Mouse (Mus musculus) intestine, embryonic 15.5 days (tissue): ENCODE measurements at regions not wholly inside any gene's neighbourhood (a gene's known extent, or its start where the extent isn't known, plus 50 kb on each side); places are given as distances from the start of the nearest gene placed in this dataset.

Source experiments
- ATAC-seq: fragments of 200-750 bp; cut with Nextera tagmentation; 2 replicates; pipeline ENCODE4 v1.8.0; 2017; ENCODE audit warnings: moderate TSS enrichment, moderate library complexity
- H3K27ac ChIP-seq: fragments of 300-500 bp; sonication (generic); 2 replicates; pipeline ENCODE4 v1.5.1; 2015; ENCODE audit warnings: mild to moderate bottlenecking, inconsistent platforms
- H3K27me3 ChIP-seq: fragments of 300-500 bp; sonication (generic); replicated peaks from 2 replicates; pipeline ENCODE4 v1.6.1; 2015; ENCODE audit warnings: inconsistent platforms
- H3K36me3 ChIP-seq: fragments of 300-500 bp; sonication (generic); 2 replicates; pipeline ENCODE4 v1.6.1; 2015; ENCODE audit warnings: inconsistent platforms
- H3K4me1 ChIP-seq: fragments of 300-500 bp; sonication (generic); replicated peaks from 2 replicates; pipeline ENCODE4 v1.6.1; 2015; ENCODE audit warnings: inconsistent platforms
- H3K4me2 ChIP-seq: fragments of 300-500 bp; sonication (generic); replicated peaks from 2 replicates; pipeline ENCODE4 v1.6.1; 2015; ENCODE audit warnings: mild to moderate bottlenecking, inconsistent platforms
- H3K4me3 ChIP-seq: fragments of 300-500 bp; sonication (generic); replicated peaks from 2 replicates; pipeline ENCODE4 v1.5.1; 2015; ENCODE audit warnings: inconsistent platforms
- H3K9ac ChIP-seq: fragments of 300-500 bp; sonication (generic); 2 replicates; pipeline ENCODE4 v1.6.1; 2015; ENCODE audit warnings: inconsistent platforms
- H3K9me3 ChIP-seq: fragments of 300-500 bp; sonication (generic); 2 replicates; pipeline ENCODE4 v1.6.1; 2016; ENCODE audit warnings: inconsistent platforms
- WGBS: fragments of 180-500 bp; shearing (Covaris S2); methylation state at CpG from one replicate; pipeline ENCODE4 v1.1.7; 2015; 5-methylcytosine and 5-hydroxymethylcytosine counted together

GRCm38 (mm10) chrX:92981141-92981540 is 305.1 kb upstream of the Arx start:
- Histone ChIP-seq H3K36me3 (no peaks in the 10 kb centered on the region), H3K27ac (no peak overlapping the region), H3K9ac (no peak overlapping the region), H3K9me3 (no peaks in the 10 kb centered on the region), H3K27me3 (no peaks in the 10 kb centered on the region), H3K4me3 (no peak overlapping the region), H3K4me1 (no peaks in the 10 kb centered on the region), H3K4me2 (no peak overlapping the region)
- no peak for ATAC-seq

GRCm38 (mm10) chrX:93002236-93002976 is 283.8 kb upstream of the Arx start:
- Histone ChIP-seq H3K27ac (no peak overlapping the region), H3K4me2 (no peak overlapping the region), H3K9me3 (no peaks in the 10 kb centered on the region), H3K4me3 (no peak overlapping the region), H3K27me3 (no peaks in the 10 kb centered on the region), H3K9ac (no peak overlapping the region), H3K4me1 (no peaks in the 10 kb centered on the region), H3K36me3 (no peaks in the 10 kb centered on the region)
- ATAC-seq = no peak
- WGBS = 63% methylated on average over 9 of the region's 9 CpGs

- no peaks in the 10 kb centered on the region for H3K9me3 ChIP-seq
- no peaks in the 10 kb centered on the region for H3K4me1 ChIP-seq
- ATAC-seq = no peak
- H3K4me3 ChIP-seq = no peak overlapping the region
- H3K9ac ChIP-seq = no peak overlapping the region
- H3K36me3 ChIP-seq = no peaks in the 10 kb centered on the region
- H3K27ac ChIP-seq = no peak overlapping the region
- WGBS = 68% methylated on average over 2 of the region's 2 CpGs
- H3K4me2 ChIP-seq = no peak overlapping the region
- no peaks in the 10 kb centered on the region for H3K27me3 ChIP-seq
These were observed 279.6 kb upstream of the Arx start for GRCm38 (mm10) chrX:93006681-93007080.

- no peak overlapping the region for H3K4me2 ChIP-seq
- no peaks in the 10 kb centered on the region for H3K4me1 ChIP-seq
- H3K4me3 ChIP-seq = no peak overlapping the region
- no peaks in the 10 kb centered on the region for H3K36me3 ChIP-seq
- 63% methylated on average over 2 of the region's 2 CpGs for WGBS
- no peak overlapping the region for H3K9ac ChIP-seq
- ATAC-seq = no peak
- H3K9me3 ChIP-seq = no peaks in the 10 kb centered on the region
- H3K27ac ChIP-seq = no peak overlapping the region
- no peaks in the 10 kb centered on the region for H3K27me3 ChIP-seq
These were observed 274.7 kb upstream of the Arx start for GRCm38 (mm10) chrX:93011578-93011977.

- Histone ChIP-seq H3K9ac (no peak overlapping the region), H3K4me1 (no peaks in the 10 kb centered on the region), H3K9me3 (no peaks in the 10 kb centered on the region), H3K4me2 (no peak overlapping the region), H3K27ac (no peak overlapping the region), H3K27me3 (no peaks in the 10 kb centered on the region), H3K4me3 (no peak overlapping the region), H3K36me3 (no peaks in the 10 kb centered on the region)
- 58% methylated on average over 3 of the region's 3 CpGs for WGBS
- peak; percentile 49; the same call in 1 of the 2 replicates for ATAC-seq
These were observed 269.9 kb upstream of the Arx start for GRCm38 (mm10) chrX:93016391-93016790.

- H3K36me3 ChIP-seq = no peaks in the 10 kb centered on the region
- H3K4me3 ChIP-seq = no peak overlapping the region
- no peak overlapping the region for H3K9ac ChIP-seq
- no peak for ATAC-seq
- no peaks in the 10 kb centered on the region for H3K4me1 ChIP-seq
- no peaks in the 10 kb centered on the region for H3K27me3 ChIP-seq
- no peaks in the 10 kb centered on the region for H3K9me3 ChIP-seq
- WGBS = 61% methylated on average over 1 of the region's 1 CpGs
- H3K27ac ChIP-seq = no peak overlapping the region
- H3K4me2 ChIP-seq = no peak overlapping the region
These were observed 245.1 kb upstream of the Arx start for GRCm38 (mm10) chrX:93041096-93041495.

GRCm38 (mm10) chrX:93042736-93043135 is 243.5 kb upstream of the Arx start:
- WGBS = 71% methylated on average over 3 of the region's 3 CpGs
- no peaks in the 10 kb centered on the region for H3K4me1 ChIP-seq
- no peak for ATAC-seq

GRCm38 (mm10) chrX:93048967-93049754 is 237.1 kb upstream of the Arx start:
- Histone ChIP-seq H3K27ac (no peak overlapping the region), H3K9me3 (no peaks in the 10 kb centered on the region), H3K4me3 (no peak overlapping the region), H3K36me3 (no peaks in the 10 kb centered on the region), H3K27me3 (no peaks in the 10 kb centered on the region), H3K4me2 (no peak overlapping the region), H3K9ac (no peak overlapping the region), H3K4me1 (no peaks in the 10 kb centered on the region)
- WGBS = 89% methylated on average over 1 of the region's 1 CpGs
- ATAC-seq = no peak

More at GRCm38 (mm10) chrX:93042736-93043135, 243.5 kb upstream of the Arx start:
- H3K9me3 ChIP-seq = no peaks in the 10 kb centered on the region
- H3K9ac ChIP-seq = no peak overlapping the region
- no peak overlapping the region for H3K4me3 ChIP-seq
- H3K27ac ChIP-seq = no peak overlapping the region
- H3K4me2 ChIP-seq = no peak overlapping the region
- no peaks in the 10 kb centered on the region for H3K27me3 ChIP-seq
- no peaks in the 10 kb centered on the region for H3K36me3 ChIP-seq

GRCm38 (mm10) chrX:93049755-93050143 is 236.5 kb upstream of the Arx start:
- 66% methylated on average over 3 of the region's 3 CpGs for WGBS
- no peak for ATAC-seq

GRCm38 (mm10) chrX:93059533-93059932 is 226.7 kb upstream of the Arx start:
- 68% methylated on average over 4 of the region's 4 CpGs for WGBS
- H3K27ac ChIP-seq = no peak overlapping the region
- ATAC-seq = no peak
- H3K9ac ChIP-seq = no peak overlapping the region
- no peak overlapping the region for H3K4me3 ChIP-seq
- no peaks in the 10 kb centered on the region for H3K27me3 ChIP-seq
- no peak overlapping the region for H3K4me2 ChIP-seq
- H3K9me3 ChIP-seq = no peaks in the 10 kb centered on the region
- H3K4me1 ChIP-seq = no peaks in the 10 kb centered on the region
- no peaks in the 10 kb centered on the region for H3K36me3 ChIP-seq

More at GRCm38 (mm10) chrX:93049755-93050143, 236.5 kb upstream of the Arx start:
- Histone ChIP-seq H3K9ac (no peak overlapping the region), H3K4me3 (no peak overlapping the region), H3K27me3 (no peaks in the 10 kb centered on the region), H3K36me3 (no peaks in the 10 kb centered on the region), H3K27ac (no peak overlapping the region), H3K9me3 (no peaks in the 10 kb centered on the region), H3K4me2 (no peak overlapping the region), H3K4me1 (no peaks in the 10 kb centered on the region)

GRCm38 (mm10) chrX:93068884-93069283 is 217.4 kb upstream of the Arx start:
- no peak for ATAC-seq
- 52% methylated on average over 7 of the region's 7 CpGs for WGBS
- Histone ChIP-seq H3K36me3 (no peaks in the 10 kb centered on the region), H3K27me3 (no peaks in the 10 kb centered on the region), H3K9ac (no peak overlapping the region), H3K27ac (no peak overlapping the region), H3K4me1 (no peaks in the 10 kb centered on the region), H3K4me3 (no peak overlapping the region), H3K4me2 (no peak overlapping the region), H3K9me3 (no peaks in the 10 kb centered on the region)

GRCm38 (mm10) chrX:93069569-93070289 is 216.5 kb upstream of the Arx start:
- no peaks in the 10 kb centered on the region for H3K9me3 ChIP-seq
- H3K36me3 ChIP-seq = no peaks in the 10 kb centered on the region
- 15% methylated on average over 13 of the region's 13 CpGs for WGBS
- no peak overlapping the region for H3K27ac ChIP-seq
- peak overlapping the region; percentile 43; the same call in 1 of the 2 replicates for H3K4me2 ChIP-seq
- H3K9ac ChIP-seq = no peak overlapping the region
- ATAC-seq = no peak
- H3K4me1 ChIP-seq = no peaks in the 10 kb centered on the region
- H3K27me3 ChIP-seq = no peaks in the 10 kb centered on the region
- H3K4me3 ChIP-seq = no peak overlapping the region
